Comparison of ENCODE assay signal across 9 mouse cellular contexts in genomic region chr3:127446173-127446572, GRCm38 (mm10). TPM values are rescaled to one million over a fixed set of nuclear protein-coding genes. Genes with fewer than 3 reads are reported as not detected.
A peak's percentile ranks its signal among the peaks of the same experiment; 100 is the strongest.
DNase-seq lines count a peak whose midpoint lies in the region; ATAC-seq and TF ChIP-seq lines count a peak whose summit lies in the region.
"Had no signal": no experiment of that assay in that cellular context is flagged by ENCODE, and none has a peak within 500 bp of the region (broad histone marks: within the 10 kb centered on the region; RNA-seq: fewer than 3 reads in every experiment).

No protein-coding gene starts in this region.

- no peak for ATAC-seq in kidney, embryonic 16.5 days (ENCODE audit: low FRiP score, low TSS enrichment)
- peak; percentile 85 for ATAC-seq in hindbrain, postnatal 0 days
- ATAC-seq in limb, embryonic 11.5 days (ENCODE audit: insufficient number of reproducible peaks, low FRiP score, low TSS enrichment, low read depth), result no peak
- ATAC-seq in midbrain, embryonic 15.5 days (replicated peaks), result peak; percentile 65
- peak; percentile 5; the same call in 1 of the 2 replicates for ATAC-seq in stomach, embryonic 16.5 days (ENCODE audit: insufficient read depth, low FRiP score)

- H3K4me2 ChIP-seq in kidney, embryonic 16.5 days (replicated peaks; ENCODE audit: low read depth, low read length), result no peak overlapping the region
- no peak overlapping the region for H3K4me2 ChIP-seq in hindbrain, postnatal 0 days (ENCODE audit: low read depth, low read length)
- H3K4me2 ChIP-seq in limb, embryonic 11.5 days (ENCODE audit: low read depth, severe bottlenecking), result no peak overlapping the region
- no peak overlapping the region for H3K4me2 ChIP-seq in midbrain, embryonic 15.5 days
- H3K4me2 ChIP-seq in stomach, embryonic 16.5 days (ENCODE audit: low read depth, low read length), result no peak overlapping the region

- H3K4me3 ChIP-seq in kidney, embryonic 16.5 days (ENCODE audit: low read length), result no peak overlapping the region
- H3K4me3 ChIP-seq in hindbrain, postnatal 0 days (ENCODE audit: low read length), result no peak overlapping the region
- no peak overlapping the region for H3K4me3 ChIP-seq in limb, embryonic 11.5 days (ENCODE audit: low read depth, low read length)
- H3K4me3 ChIP-seq in midbrain, embryonic 15.5 days, result no peak overlapping the region
- no peak overlapping the region for H3K4me3 ChIP-seq in stomach, embryonic 16.5 days (replicated peaks; ENCODE audit: low read length)
- H3K4me3 ChIP-seq: myocyte had no signal

- DNase-seq in kidney, adult 9 months, result peak; percentile 26
- DNase-seq in cerebellum, adult 8-10 months, result peak; percentile 48
- peak; percentile 22 to 84 for DNase-seq in frontal cortex, adult 2 months (ENCODE audit: extremely low spot score in 1 of 2, low spot score in 1 of 2)
- peak; percentile 85 for DNase-seq in hindbrain, postnatal 0 days (ENCODE audit: low spot score)
- peak; percentile 87 for DNase-seq in limb, embryonic 11.5 days (ENCODE audit: low spot score)

- no peaks in the 10 kb centered on the region for H3K36me3 ChIP-seq in kidney, embryonic 16.5 days (ENCODE audit: insufficient read depth, low read length)
- H3K36me3 ChIP-seq in hindbrain, postnatal 0 days (ENCODE audit: insufficient read depth, low read length), result no peaks in the 10 kb centered on the region
- H3K36me3 ChIP-seq in limb, embryonic 11.5 days (ENCODE audit: control insufficient read depth, insufficient read depth, low read length), result no peaks in the 10 kb centered on the region
- no peaks in the 10 kb centered on the region for H3K36me3 ChIP-seq in midbrain, embryonic 15.5 days (replicated peaks)
- no peaks in the 10 kb centered on the region for H3K36me3 ChIP-seq in stomach, embryonic 16.5 days (ENCODE audit: control insufficient read depth, insufficient read depth, low read length)

- H3K4me1 ChIP-seq in kidney, embryonic 16.5 days (ENCODE audit: insufficient read depth, low read length), result no peaks in the 10 kb centered on the region
- H3K4me1 ChIP-seq in hindbrain, postnatal 0 days (ENCODE audit: insufficient read depth, low read length), result no peaks in the 10 kb centered on the region
- no peaks in the 10 kb centered on the region for H3K4me1 ChIP-seq in limb, embryonic 11.5 days (ENCODE audit: control insufficient read depth, insufficient read depth, low read length)
- no peaks in the 10 kb centered on the region for H3K4me1 ChIP-seq in midbrain, embryonic 15.5 days
- H3K4me1 ChIP-seq in stomach, embryonic 16.5 days (ENCODE audit: control insufficient read depth, insufficient read depth, low read length), result no peaks in the 10 kb centered on the region

- WGBS in kidney, embryonic 16.5 days, result 38% methylated on average over 5 of the region's 5 CpGs
- WGBS in hindbrain, postnatal 0 days, result 43% methylated on average over 5 of the region's 5 CpGs
- WGBS in limb, embryonic 11.5 days, result 38% methylated on average over 5 of the region's 5 CpGs
- WGBS in midbrain, embryonic 15.5 days, result 46% methylated on average over 5 of the region's 5 CpGs
- 43% methylated on average over 5 of the region's 5 CpGs for WGBS in stomach, embryonic 16.5 days

- H3K27ac ChIP-seq in kidney, embryonic 16.5 days (ENCODE audit: low read length), result no peak overlapping the region
- no peak overlapping the region for H3K27ac ChIP-seq in hindbrain, postnatal 0 days
- H3K27ac ChIP-seq in limb, embryonic 11.5 days (replicated peaks; ENCODE audit: low read depth, low read length), result no peak overlapping the region
- H3K27ac ChIP-seq in midbrain, embryonic 15.5 days, result no peak overlapping the region
- H3K27ac ChIP-seq in stomach, embryonic 16.5 days (ENCODE audit: low read length), result no peak overlapping the region

- H3K27me3 ChIP-seq in kidney, embryonic 16.5 days (ENCODE audit: insufficient read depth, low read length), result no peaks in the 10 kb centered on the region
- H3K27me3 ChIP-seq in hindbrain, postnatal 0 days (ENCODE audit: insufficient read depth, low read length), result no peaks in the 10 kb centered on the region
- H3K27me3 ChIP-seq in limb, embryonic 11.5 days (ENCODE audit: control insufficient read depth, insufficient read depth, low read length), result no peaks in the 10 kb centered on the region
- H3K27me3 ChIP-seq in midbrain, embryonic 15.5 days (replicated peaks), result no peaks in the 10 kb centered on the region
- no peaks in the 10 kb centered on the region for H3K27me3 ChIP-seq in stomach, embryonic 16.5 days (ENCODE audit: control insufficient read depth, insufficient read depth, low read length)

- no peaks in the 10 kb centered on the region for H3K9me3 ChIP-seq in kidney, embryonic 16.5 days (ENCODE audit: low read length)
- H3K9me3 ChIP-seq in hindbrain, postnatal 0 days (ENCODE audit: low read length), result no peaks in the 10 kb centered on the region
- no peaks in the 10 kb centered on the region for H3K9me3 ChIP-seq in limb, embryonic 11.5 days (ENCODE audit: control insufficient read depth, low read length)
- H3K9me3 ChIP-seq in midbrain, embryonic 15.5 days, result no peaks in the 10 kb centered on the region
- H3K9me3 ChIP-seq in stomach, embryonic 16.5 days (replicated peaks; ENCODE audit: control insufficient read depth, low read length), result no peaks in the 10 kb centered on the region

- H3K9ac ChIP-seq in kidney, embryonic 16.5 days (replicated peaks; ENCODE audit: low read length), result no peak overlapping the region
- no peak overlapping the region for H3K9ac ChIP-seq in hindbrain, postnatal 0 days (replicated peaks; ENCODE audit: low read length)
- no peak overlapping the region for H3K9ac ChIP-seq in limb, embryonic 11.5 days (ENCODE audit: low read length)
- H3K9ac ChIP-seq in midbrain, embryonic 15.5 days, result no peak overlapping the region
- no peak overlapping the region for H3K9ac ChIP-seq in stomach, embryonic 16.5 days (ENCODE audit: low read length)

- peak; percentile 76 for TF ChIP-seq CTCF in hindbrain, postnatal 0 days (IDR thresholded peaks at IDR 0.05; ENCODE audit: low read depth)

RNA-seq across cellular contexts. Expression of gene Ank2, which starts 53.0 kb away (rescaled TPM):
- polyA plus RNA-seq in kidney, embryonic 16.5 days (2015; fragmentation: Nextera tagmentation; extraction: Ambion mirVana), result 7.5 and 10.8 TPM in 2 replicates
- 380 and 402 TPM in 2 replicates for polyA plus RNA-seq in frontal cortex, adult 2 months (2012; rRNA removed)
- total RNA-seq in hindbrain, postnatal 0 days (2014; rRNA removed), result 497 and 567 TPM in 2 replicates
- polyA plus RNA-seq in hindbrain, postnatal 0 days (2015; fragmentation: Nextera tagmentation; extraction: Ambion mirVana), result 193 and 195 TPM in 2 replicates
- 16.6 and 17.1 TPM in 2 replicates for polyA plus RNA-seq in limb, embryonic 11.5 days (2014; fragmentation: Nextera tagmentation; extraction: Ambion mirVana)
- 192 and 216 TPM in 2 replicates for polyA plus RNA-seq in midbrain, embryonic 15.5 days (2015; fragmentation: Nextera tagmentation; extraction: Ambion mirVana)
- polyA plus RNA-seq in stomach, embryonic 16.5 days (2015; fragmentation: Nextera tagmentation; extraction: Ambion mirVana), result 33.1 and 40.0 TPM in 2 replicates

Comparison
In these comparisons a context has a peak if more than half of its experiments do, and no peak if none do; other contexts are left out.
1. DNase-seq: peak in every context shown above with its lines; median percentile 87 in limb, embryonic 11.5 days; 85 in hindbrain, postnatal 0 days; 53 in frontal cortex, adult 2 months; 48 in cerebellum, adult 8-10 months; 26 in kidney, adult 9 months.
2. ATAC-seq: peak in hindbrain, postnatal 0 days (single experiment), midbrain, embryonic 15.5 days (single experiment) and stomach, embryonic 16.5 days (single experiment); none in kidney, embryonic 16.5 days (single experiment) and limb, embryonic 11.5 days (single experiment).